Mouse (Mus musculus) megakaryocyte, embryonic 14.5 days (primary cell): ENCODE measurements at regions not wholly inside any gene's neighbourhood (a gene's known extent, or its start where the extent isn't known, plus 50 kb on each side); places are given as distances from the start of the nearest gene placed in this dataset.

Experiments used
- FLI1 ChIP-seq: IDR thresholded peaks from 2 replicates; pipeline ENCODE4 v1.6.1; 2012; ENCODE audit warnings: low read length, inconsistent platforms, mixed read lengths
- GATA1 ChIP-seq: IDR thresholded peaks from 3 replicates; pipeline ENCODE4 v1.6.1; 2012; ENCODE audit warnings: mixed read lengths, low read length, inconsistent platforms, borderline replicate concordance

DNA sequence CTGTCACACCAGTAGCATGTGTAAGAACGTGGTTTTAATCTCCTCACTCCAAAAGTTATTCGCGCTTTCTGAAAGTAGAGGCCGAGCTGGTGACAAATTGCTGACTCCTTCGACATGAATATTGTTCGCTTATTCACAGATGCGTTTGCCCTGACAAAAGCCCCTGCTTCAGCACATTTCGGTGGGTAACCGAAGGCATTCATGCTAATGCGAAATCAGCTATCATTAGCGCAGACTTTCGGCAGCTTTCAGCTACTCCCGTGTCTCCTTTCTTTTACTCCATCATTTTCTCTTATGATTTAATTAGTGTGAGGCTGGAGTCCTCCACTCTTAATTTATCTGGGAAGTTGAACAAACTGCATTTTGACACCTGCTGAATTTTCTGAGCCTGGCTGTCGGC, 681.9 kb upstream of the Fam160b2 start:
- TF ChIP-seq FLI1 (no peak), GATA1 (no peak)
